Mouse (Mus musculus): ENCODE measurements around the gene Taok1. TPM values are rescaled to one million over a fixed set of nuclear protein-coding genes. Genes with fewer than 3 reads are reported as not detected.
"Not testable (repeated sequence)": the region's sequence is repeated elsewhere in the genome, so short reads cannot be mapped to it uniquely, and the experiment has no call there.

Taok1 gene
- 10 to 100 TPM; 37.1 to 41.8 TPM for total RNA-seq (2021)
- long read RNA-seq, experiment 1, full-length matches to known transcripts, result 1 of 12 reads
- long read RNA-seq, experiment 1, partial matches to known transcripts, result 0 of 12 reads
- long read RNA-seq, experiment 1, other reads (novel, unspliced or antisense), result 11 of 12 reads
- long read RNA-seq, experiment 2, full-length matches to known transcripts, result 1 of 11 reads
- long read RNA-seq, experiment 2, partial matches to known transcripts, result 0 of 11 reads
- long read RNA-seq, experiment 2, other reads (novel, unspliced or antisense), result 10 of 11 reads

GRCm38 (mm10) chr11:77607538-77608455, at the start of gene Taok1:
Gene Taok1, minus strand, starts transcription at chr11:77607815.
- peak; percentile 97 for DNase-seq (ENCODE audit: low spot score)

DNA sequence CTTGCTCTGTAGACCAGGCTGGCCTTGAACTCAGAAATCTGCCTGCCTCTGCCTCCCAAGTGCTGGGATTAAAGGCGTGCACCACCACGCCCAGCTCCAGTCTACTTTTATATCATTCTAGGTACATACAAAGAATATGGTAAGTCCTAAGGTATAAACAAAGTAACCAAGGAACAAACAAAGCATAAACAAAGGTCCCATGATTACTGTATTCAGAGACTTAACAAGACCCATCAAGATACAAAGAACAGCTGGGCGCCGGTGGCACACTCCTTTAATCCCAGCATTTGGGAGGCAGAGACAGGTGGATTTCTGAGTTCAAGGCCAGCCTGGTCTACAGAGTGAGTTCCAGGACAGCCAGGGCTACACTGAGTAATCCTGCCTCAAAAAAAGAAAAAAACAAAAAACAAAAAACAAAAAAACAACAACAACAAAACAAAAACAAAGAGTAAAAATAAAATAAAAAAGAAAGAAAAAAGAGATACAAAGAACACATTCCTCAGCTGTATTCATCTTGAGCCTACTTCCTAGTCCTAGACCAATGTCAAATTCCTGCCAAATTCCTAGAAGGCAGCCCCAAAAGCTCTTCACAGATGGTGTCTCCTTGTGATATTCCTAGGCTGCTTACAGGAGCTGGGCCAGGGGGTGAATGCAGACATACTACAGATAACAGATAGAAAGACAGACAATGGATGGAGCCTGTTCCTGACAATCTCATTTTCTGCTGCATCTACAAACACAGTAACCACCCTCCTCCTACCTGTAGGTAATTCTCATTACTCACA, 46.0 kb upstream of the Taok1 start:
- DNase-seq (ENCODE audit: low spot score), result not testable (repeated sequence)

DNA sequence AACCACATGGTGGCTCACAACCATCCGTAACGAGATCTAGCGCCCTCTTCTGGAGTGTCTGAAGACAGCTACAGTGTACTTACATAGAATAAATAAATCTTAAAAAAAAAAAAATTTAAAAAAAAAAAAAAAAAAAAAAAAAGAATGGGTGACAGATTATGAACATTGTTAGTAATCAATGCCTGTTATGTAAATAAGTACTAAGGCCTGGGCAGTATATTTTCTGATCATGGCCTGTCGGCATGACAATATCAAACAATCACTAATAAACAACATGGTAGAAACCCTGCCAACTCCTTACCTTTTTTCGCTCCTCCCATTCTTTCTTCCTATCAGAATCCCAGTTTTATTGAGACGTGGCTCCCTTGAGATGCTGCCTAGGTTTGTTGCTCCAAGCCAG, 44.9 kb upstream of the Taok1 start:
- DNase-seq (ENCODE audit: low spot score), result no peak

DNA sequence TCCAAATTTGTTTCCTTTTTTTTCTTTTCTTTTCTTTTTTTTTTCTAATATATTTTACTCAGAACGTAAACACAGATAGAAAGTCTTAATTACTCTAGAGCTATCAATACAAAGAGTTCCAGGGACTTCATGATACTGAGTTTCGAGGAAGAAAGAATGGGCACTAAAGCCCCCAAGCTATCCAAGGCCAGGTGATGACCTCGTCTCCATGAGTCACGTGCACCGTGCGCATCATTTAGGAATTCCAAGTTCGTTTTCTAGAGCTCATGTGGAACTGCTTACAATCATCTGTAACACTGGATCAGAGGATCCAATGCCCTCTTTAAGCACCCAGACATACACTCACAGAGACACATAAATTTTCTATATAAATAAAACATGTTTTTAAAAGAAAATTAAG, 41.3 kb upstream of the Taok1 start:
- DNase-seq (ENCODE audit: low spot score), result no peak

GRCm38 (mm10) chr11:77645481-77645880, 37.9 kb upstream of the Taok1 start:
- peak; percentile 60 for DNase-seq (ENCODE audit: low spot score)

DNA sequence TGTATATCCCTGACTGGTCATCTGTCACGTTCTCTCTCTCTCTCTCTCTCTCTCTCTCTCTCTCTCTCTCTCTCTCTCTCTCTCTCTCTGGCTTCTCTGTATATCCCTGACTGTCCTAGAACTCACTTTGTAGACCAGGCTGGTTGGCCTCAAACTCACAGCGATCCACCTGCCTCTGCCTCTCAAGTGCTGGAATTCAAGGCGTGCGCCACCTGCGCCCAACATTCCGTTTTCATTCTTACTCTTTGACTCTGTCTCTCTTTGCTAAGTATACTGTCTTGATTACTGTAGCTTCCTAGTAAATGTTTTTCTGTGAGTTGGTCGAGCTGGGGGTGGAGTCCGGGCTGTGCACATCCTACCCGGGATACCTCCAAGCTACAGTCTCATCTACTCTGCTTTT, 33.8 kb upstream of the Taok1 start:
- DNase-seq (ENCODE audit: low spot score), result no peak

DNA sequence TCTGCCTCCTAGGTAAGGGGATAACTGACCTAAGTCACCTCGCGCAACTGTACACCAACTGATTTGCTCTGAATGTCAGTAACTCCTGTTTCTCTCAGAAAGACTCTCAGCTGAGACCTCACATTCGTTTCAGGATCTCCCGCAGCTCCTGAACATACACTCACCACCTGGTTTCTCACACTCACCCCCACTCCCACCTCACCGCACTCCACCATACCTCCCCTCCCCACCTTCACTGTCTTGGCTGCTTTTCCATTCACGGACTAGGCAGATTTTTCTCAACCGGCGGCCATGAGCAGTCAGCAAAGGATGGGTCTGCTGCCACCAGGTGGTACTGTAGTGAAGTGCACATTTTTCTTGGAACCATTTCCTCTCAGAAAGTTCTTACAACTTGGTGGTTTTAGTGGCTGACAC, 22.6 kb upstream of the Taok1 start:
- peak; percentile 83 for DNase-seq (ENCODE audit: low spot score)

- DNase-seq (ENCODE audit: low spot score), result no peak
Observed at GRCm38 (mm10) chr11:77629476-77629875, 21.9 kb upstream of the Taok1 start.

- DNase-seq (ENCODE audit: low spot score), result no peak
Observed at GRCm38 (mm10) chr11:77626596-77627535, 19.3 kb upstream of the Taok1 start.

DNA sequence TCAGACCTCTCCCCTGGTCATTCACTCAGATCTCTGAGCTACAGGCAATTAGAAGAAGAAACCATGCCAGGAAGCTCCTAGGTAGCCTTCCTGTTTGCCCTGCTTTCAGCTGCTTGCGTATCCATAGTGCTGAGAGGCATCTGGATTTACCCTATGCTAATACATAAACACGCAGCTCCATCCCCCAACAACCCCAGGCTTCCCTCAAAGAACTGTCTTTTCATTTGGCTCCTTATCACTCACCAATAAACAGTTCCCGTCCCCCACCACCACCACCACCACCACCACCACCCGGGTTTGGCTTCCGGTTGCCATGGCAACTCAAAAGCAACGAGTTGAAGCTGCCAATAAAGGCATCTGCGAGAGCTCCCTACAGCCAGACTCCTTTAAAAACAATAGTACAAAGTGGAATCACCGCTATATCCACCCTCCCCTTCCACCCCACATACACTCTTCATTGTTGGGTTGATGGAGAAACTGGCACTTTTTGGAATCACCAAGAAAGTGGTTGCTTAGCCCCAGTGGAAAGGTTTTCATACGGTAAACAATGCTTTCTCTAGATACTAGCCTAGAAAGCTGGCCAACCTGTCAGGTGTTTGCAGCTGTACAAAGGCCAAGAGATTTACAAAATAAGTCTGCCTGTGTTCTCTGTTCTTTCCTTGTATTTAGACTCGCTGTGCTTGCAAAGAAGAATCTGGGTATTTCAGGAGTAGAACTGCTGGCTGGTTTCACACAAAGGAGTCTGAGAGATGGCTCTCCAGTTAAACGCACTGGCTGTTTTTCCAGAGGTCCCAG, 17.6 kb upstream of the Taok1 start:
- DNase-seq (ENCODE audit: low spot score), result no peak

DNA sequence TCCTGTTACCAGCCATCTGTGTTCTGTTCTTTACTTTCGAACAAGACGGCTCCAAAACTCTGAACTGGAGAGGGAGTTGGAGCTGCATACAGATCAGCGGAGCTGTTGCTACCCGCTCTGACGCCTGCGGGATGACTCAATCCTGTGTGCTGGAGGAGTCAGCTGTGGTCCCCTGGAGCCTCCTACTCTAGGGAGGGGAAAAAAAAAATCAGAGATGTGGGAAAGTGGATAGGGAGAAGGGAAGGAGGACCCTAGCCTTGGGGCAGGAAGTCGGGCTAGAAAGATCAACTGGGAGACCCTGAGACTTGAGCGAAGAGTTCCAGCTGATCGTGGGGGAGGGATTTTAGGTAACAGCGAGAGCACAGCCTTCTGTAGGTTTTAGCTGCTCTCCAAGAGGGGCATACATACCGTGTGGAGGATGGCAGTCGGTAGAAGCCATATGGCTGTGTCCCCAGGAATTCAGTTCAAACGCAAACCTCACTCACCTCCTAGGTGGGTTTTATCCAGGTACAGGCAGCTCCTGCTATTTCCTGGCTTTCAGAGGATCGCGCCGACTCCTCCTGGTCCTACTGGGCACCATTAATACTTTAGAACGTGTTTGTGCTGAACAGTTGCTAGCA, 16.9 kb upstream of the Taok1 start:
- peak; percentile 22 for DNase-seq (ENCODE audit: low spot score)

- DNase-seq (ENCODE audit: low spot score), result no peak
Observed at GRCm38 (mm10) chr11:77624002-77624401, 16.4 kb upstream of the Taok1 start.

DNA sequence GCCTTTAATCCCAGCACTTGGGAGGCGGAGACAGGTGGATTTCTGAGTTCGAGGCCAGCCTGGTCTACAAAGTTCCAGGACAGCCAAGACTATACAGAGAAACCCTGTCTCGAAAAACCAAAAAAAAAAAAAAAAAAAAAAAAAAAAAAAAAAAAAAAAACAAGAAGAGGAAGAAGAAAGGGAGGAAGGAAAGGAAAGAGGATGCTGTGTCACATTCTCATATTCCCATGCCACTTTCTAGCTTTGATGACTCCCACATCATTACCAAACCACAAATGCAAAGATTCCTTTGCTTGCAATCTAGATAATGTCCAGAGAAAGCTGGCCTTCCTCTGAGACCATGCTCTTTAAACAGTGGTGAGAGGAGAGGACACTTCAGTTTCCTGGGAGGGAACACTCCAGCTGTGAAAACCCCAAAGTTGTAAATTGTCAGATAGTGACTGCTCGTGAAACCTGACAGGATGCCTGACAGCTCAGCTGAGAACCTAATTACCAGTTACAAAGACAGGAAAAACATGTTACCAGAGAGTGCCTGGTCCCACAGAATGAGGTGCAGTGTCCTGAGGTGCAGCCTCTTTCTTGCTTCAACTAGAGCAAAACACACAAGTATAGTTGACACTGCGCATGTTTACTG, 14.4 kb upstream of the Taok1 start:
- DNase-seq (ENCODE audit: low spot score), result no peak

DNA sequence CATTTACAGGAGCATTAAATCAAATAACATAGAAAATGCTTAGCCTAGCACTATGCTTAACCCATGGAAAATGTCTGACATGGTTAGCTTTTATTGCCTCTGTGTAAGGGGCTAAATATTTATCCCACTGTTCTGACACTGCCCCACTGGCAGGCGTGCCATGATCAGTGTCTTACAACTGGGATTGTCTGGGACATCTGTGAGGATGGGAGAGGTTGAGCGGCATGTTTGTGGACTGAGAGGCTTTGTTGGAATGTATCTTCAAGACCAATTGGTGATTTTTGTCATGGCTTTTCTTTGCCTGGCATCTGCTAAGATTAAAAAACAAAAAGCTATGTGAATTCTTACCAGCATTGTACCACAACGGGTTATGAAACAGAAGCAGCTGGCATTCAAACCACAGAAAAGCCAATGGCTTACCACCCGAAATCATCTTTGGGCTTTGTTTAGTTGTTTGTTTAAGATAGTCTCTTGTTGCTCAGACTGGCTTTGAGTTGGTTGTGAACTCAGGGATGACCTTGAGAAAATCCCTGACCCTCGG, 7.5 kb upstream of the Taok1 start:
- no peak for DNase-seq (ENCODE audit: low spot score)

GRCm38 (mm10) chr11:77606835-77607537, 629 bp downstream of the Taok1 start:
- DNase-seq (ENCODE audit: low spot score), result peak; percentile 26

DNA sequence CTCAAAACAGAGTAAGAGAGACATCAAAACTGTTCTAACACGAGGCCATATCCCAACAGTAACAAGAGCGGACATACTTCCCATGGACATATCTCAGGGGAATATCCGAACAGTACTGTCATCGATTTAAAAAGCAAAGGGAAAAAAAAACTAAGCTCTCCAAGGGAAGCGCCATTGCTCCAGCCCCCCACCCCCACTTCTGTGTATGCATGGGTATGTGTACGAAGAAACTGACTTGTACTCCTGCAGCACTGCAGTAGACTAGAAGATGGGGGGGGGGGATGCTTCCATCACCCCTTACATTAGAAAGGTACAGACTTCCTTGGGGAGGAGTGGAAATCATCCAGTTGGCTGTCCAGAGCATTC, 1.2 kb downstream of the Taok1 start:
- no peak for DNase-seq (ENCODE audit: low spot score)

GRCm38 (mm10) chr11:77597266-77597665, 10.3 kb downstream of the Taok1 start:
- DNase-seq (ENCODE audit: low spot score), result no peak

DNA sequence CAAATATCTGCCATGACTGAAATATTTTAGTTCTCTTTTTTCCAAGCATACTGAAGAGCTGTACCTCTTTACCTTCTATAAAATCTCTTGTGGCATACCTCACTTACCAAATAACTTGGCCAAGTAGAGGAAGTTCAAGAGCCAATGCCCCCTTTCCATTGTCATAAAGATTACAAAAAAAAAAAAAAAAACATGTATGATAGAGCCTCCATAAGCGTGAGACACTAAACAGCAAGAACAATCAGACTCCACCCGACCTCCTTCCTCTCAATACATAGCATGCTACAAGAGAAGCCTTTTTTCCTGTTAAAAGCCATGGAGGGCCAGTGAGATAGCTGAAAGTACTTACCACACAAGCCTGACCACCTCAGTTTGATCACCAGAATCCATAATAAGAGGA, 16.2 kb downstream of the Taok1 start:
- DNase-seq (ENCODE audit: low spot score), result no peak
